Mouse (Mus musculus) heart, embryonic 11.5 days (tissue): ENCODE data around the gene Ucn3. TPM values are rescaled to one million over a fixed set of nuclear protein-coding genes. Genes with fewer than 3 reads are reported as not detected.

ENCODE experiments used
- microRNA-seq: library from miRNA; unstranded; fragments of <30 nt; microRNA quantifications from one replicate; pipeline ENCODE4, GENCODE M21; 2016; ENCODE audit warnings: borderline number of aligned reads
- polyA plus RNA-seq: library from polyadenylated mRNA; unstranded; fragments of >200 nt; fragmentation: Nextera tagmentation; extraction: Ambion mirVana; gene quantifications from 2 replicates; pipeline ENCODE4 v1.2.1, GENCODE M21; 2014

Gene Ucn3
- polyA plus RNA-seq, 1 experiment from 2014 or later: not detected

Small RNA genes within 50 kb of the gene (microRNA-seq; reads per million reads assigned to microRNA genes)
- not detected for gene Gm22460

Other genes with a start within 250 kb of the Ucn3 start
- 0.11 TPM in 1 of 2 replicates, not detected in the other for gene Calml3, start 141.0 kb downstream of the Ucn3 start, polyA plus RNA-seq
- gene Calm4, start 107.6 kb downstream of the Ucn3 start, polyA plus RNA-seq: not detected in 2 replicates
- gene Calm5, start 91.2 kb downstream of the Ucn3 start, polyA plus RNA-seq: not detected in 2 replicates
- gene Net1, start 27.1 kb downstream of the Ucn3 start, polyA plus RNA-seq: 47.9 and 51.8 TPM in 2 replicates
- gene Tubal3, start 27.1 kb downstream of the Ucn3 start, polyA plus RNA-seq: not detected in 2 replicates
- gene Akr1c14, start 103.7 kb upstream of the Ucn3 start, polyA plus RNA-seq: 1.9 and 2.3 TPM in 2 replicates
- not detected in 2 replicates for gene Akr1c18, start 205.3 kb upstream of the Ucn3 start, polyA plus RNA-seq
- gene Akr1c13, start 245.8 kb upstream of the Ucn3 start, polyA plus RNA-seq: 3.2 and 3.7 TPM in 2 replicates